Mouse (Mus musculus) limb, embryonic 14.5 days (tissue): ENCODE measurements at regions not wholly inside any gene's neighbourhood (a gene's known extent, or its start where the extent isn't known, plus 50 kb on each side); places are given as distances from the start of the nearest gene placed in this dataset.

Source experiments
- ATAC-seq: fragments of 200-750 bp; cut with Nextera tagmentation; 2 replicates; pipeline ENCODE4 v1.8.0; 2017; ENCODE audit warnings: low read depth, moderate number of reproducible peaks, moderate TSS enrichment; ENCODE audit not compliant: low FRiP score
- DNase-seq: peaks from one replicate; pipeline ENCODE4 v3.0.0-alpha.2; 2015; ENCODE audit warnings: low spot score
- H3K27ac ChIP-seq: fragments of 300-500 bp; sonication (generic); replicated peaks from 2 replicates; pipeline ENCODE4 v1.5.1; 2014; ENCODE audit warnings: low read depth, mild to moderate bottlenecking, low read length, moderate library complexity, mixed read lengths
- H3K27me3 ChIP-seq: fragments of 300-500 bp; sonication (generic); 2 replicates; pipeline ENCODE4 v1.6.1; 2014; ENCODE audit warnings: low read length, mixed read lengths; ENCODE audit not compliant: control insufficient read depth, insufficient read depth
- H3K36me3 ChIP-seq: fragments of 300-500 bp; sonication (generic); 2 replicates; pipeline ENCODE4 v1.6.1; 2014; ENCODE audit warnings: mild to moderate bottlenecking, low read length, moderate library complexity, mixed read lengths; ENCODE audit not compliant: control insufficient read depth, insufficient read depth
- H3K4me1 ChIP-seq: fragments of 300-500 bp; sonication (generic); 2 replicates; pipeline ENCODE4 v1.6.1; 2014; ENCODE audit warnings: antibody characterized with exemption, low read length, mixed read lengths; ENCODE audit not compliant: control insufficient read depth, insufficient read depth
- H3K4me2 ChIP-seq: fragments of 300-500 bp; sonication (generic); replicated peaks from 2 replicates; pipeline ENCODE4 v1.6.1; 2014; ENCODE audit warnings: low read depth, mild to moderate bottlenecking, low read length, moderate library complexity; ENCODE audit not compliant: severe bottlenecking
- H3K4me3 ChIP-seq: fragments of 300-500 bp; sonication (generic); replicated peaks from 2 replicates; pipeline ENCODE4 v1.5.1; 2014; ENCODE audit warnings: low read length
- H3K9ac ChIP-seq: fragments of 300-500 bp; sonication (generic); 2 replicates; pipeline ENCODE4 v1.6.1; 2014; ENCODE audit warnings: mild to moderate bottlenecking, low read depth, low read length, moderate library complexity; ENCODE audit not compliant: severe bottlenecking
- H3K9me3 ChIP-seq: fragments of 300-500 bp; sonication (generic); 2 replicates; pipeline ENCODE4 v1.6.1; 2016; ENCODE audit warnings: low read length; ENCODE audit not compliant: control insufficient read depth
- POLR2A ChIP-seq: fragments of 200-500 bp; IDR thresholded peaks from 2 replicates; pipeline ENCODE4 v1.8.0; 2012; ENCODE audit warnings: inconsistent platforms, mild to moderate bottlenecking, moderate library complexity, borderline replicate concordance; ENCODE audit not compliant: insufficient read depth, insufficient read length; ENCODE audit errors: extremely low read depth
- WGBS: fragments of 180-500 bp; shearing (Covaris S2); extraction: QIAGEN DNeasy Blood & Tissue Kit; methylation state at CpG from one replicate; pipeline ENCODE4 v1.1.7; 2014; 5-methylcytosine and 5-hydroxymethylcytosine counted together

GRCm38 (mm10) chr5:89942244-89942643 lies 59.1 kb upstream of the Adamts3 start:
- DNase-seq (no peak), ATAC-seq (no peak)
- no peak overlapping the region for H3K4me3 ChIP-seq
- H3K9ac ChIP-seq = no peak overlapping the region
- no peaks in the 10 kb centered on the region for H3K36me3 ChIP-seq
- no peak for TF ChIP-seq POLR2A
- 22% methylated on average over 4 of the region's 4 CpGs for WGBS
- no peak overlapping the region for H3K27ac ChIP-seq
- 0 out of 2 replicates have a peak, but pooled peaks cover 3% of the 10 kb centered on the region for H3K4me1 ChIP-seq
- peaks cover 3% of the 10 kb centered on the region; the same call in 1 of the 2 replicates for H3K9me3 ChIP-seq
- H3K27me3 ChIP-seq = no peaks in the 10 kb centered on the region
- H3K4me2 ChIP-seq = no peak overlapping the region

GRCm38 (mm10) chr5:89932999-89933398 lies 49.9 kb upstream of the Adamts3 start:
- no peaks in the 10 kb centered on the region for H3K9me3 ChIP-seq
- H3K9ac ChIP-seq = no peak overlapping the region
- TF ChIP-seq POLR2A = no peak
- 84% methylated on average over 6 of the region's 6 CpGs for WGBS
- H3K4me3 ChIP-seq = no peak overlapping the region
- H3K27me3 ChIP-seq = no peaks in the 10 kb centered on the region
- no peak overlapping the region for H3K4me2 ChIP-seq
- ATAC-seq = no peak
- DNase-seq = no peak
- H3K36me3 ChIP-seq = no peaks in the 10 kb centered on the region
- no peak overlapping the region for H3K27ac ChIP-seq
- no peaks in the 10 kb centered on the region for H3K4me1 ChIP-seq
